Mouse (Mus musculus): Measurements from ENCODE around the gene Abat.

GRCm38 (mm10) chr16:8665367-8665766 lies 152.1 kb downstream of the Abat start:
- TF ChIP-seq POLR2A (IDR thresholded peaks at IDR 0.05; ENCODE audit: insufficient read depth, low read depth, low read length) (no peak), CTCF (IDR thresholded peaks at IDR 0.05) (no peak)

All from heart, adult 2 months (tissue).